Mouse (Mus musculus) frontal cortex, postnatal 25 days (tissue): ENCODE data around the gene Tsr3.
"Not testable (repeated sequence)": the region's sequence is repeated elsewhere in the genome, so short reads cannot be mapped to it uniquely, and the experiment has no call there.

Experiments
- DNase-seq, 2 experiments: peaks; one replicate each; pipeline ENCODE4 v3.0.0; 2022; ENCODE audit warnings: low spot score in 2 of 2

The Tsr3 gene

GRCm38 (mm10) chr17:25239695-25240636, at the start of gene Tsr3, which contains the start of gene Gnptg:
Gene Tsr3 (plus strand): TSS chr17:25240170.
Gene Gnptg (minus strand): TSS chr17:25240124.
- peak; percentile 58 to 66 for DNase-seq

GRCm38 (mm10) chr17:25202401-25202800, 37.6 kb upstream of the Tsr3 start:
- DNase-seq, result no peak

GRCm38 (mm10) chr17:25210006-25210405, 30.0 kb upstream of the Tsr3 start:
- DNase-seq, result no peak

GRCm38 (mm10) chr17:25210680-25211466, 29.1 kb upstream of the Tsr3 start:
- DNase-seq, result no peak

- DNase-seq, result no peak
Observed at GRCm38 (mm10) chr17:25211705-25212104, 28.3 kb upstream of the Tsr3 start.

GRCm38 (mm10) chr17:25215431-25215830, 24.5 kb upstream of the Tsr3 start:
- DNase-seq, result no peak

GRCm38 (mm10) chr17:25218967-25219366, 21.0 kb upstream of the Tsr3 start:
- no peak for DNase-seq

GRCm38 (mm10) chr17:25219492-25220295, 20.3 kb upstream of the Tsr3 start:
- no peak for DNase-seq

- DNase-seq, result no peak
Observed at GRCm38 (mm10) chr17:25220746-25221145, 19.2 kb upstream of the Tsr3 start.

- no peak for DNase-seq
Observed at GRCm38 (mm10) chr17:25221821-25222503, 18.0 kb upstream of the Tsr3 start.

- not testable (repeated sequence) for DNase-seq
Observed at GRCm38 (mm10) chr17:25222504-25222940, 17.4 kb upstream of the Tsr3 start.

GRCm38 (mm10) chr17:25222951-25223601, 16.9 kb upstream of the Tsr3 start:
- DNase-seq, result no peak

- DNase-seq, result no peak
Observed at GRCm38 (mm10) chr17:25224586-25225222, 15.3 kb upstream of the Tsr3 start.

- no peak for DNase-seq
Observed at GRCm38 (mm10) chr17:25225659-25226058, 14.3 kb upstream of the Tsr3 start.

GRCm38 (mm10) chr17:25227991-25228390, 12.0 kb upstream of the Tsr3 start:
- DNase-seq, result no peak

GRCm38 (mm10) chr17:25230014-25230655, 9.8 kb upstream of the Tsr3 start:
- not testable (repeated sequence) for DNase-seq

GRCm38 (mm10) chr17:25230700-25231099, 9.3 kb upstream of the Tsr3 start:
- no peak for DNase-seq

- DNase-seq, result not testable (repeated sequence)
Observed at GRCm38 (mm10) chr17:25231621-25232020, 8.3 kb upstream of the Tsr3 start.

- no peak for DNase-seq
Observed at GRCm38 (mm10) chr17:25235635-25236034, 4.3 kb upstream of the Tsr3 start.
